ENCODE assay signal across 15 mouse cellular contexts in genomic region chr2:163404037-163404815, GRCm38 (mm10). TPM values are rescaled to one million over a fixed set of nuclear protein-coding genes. Genes with fewer than 3 reads are reported as not detected.
DNase-seq lines count a peak whose midpoint lies in the region; ATAC-seq lines count a peak whose summit lies in the region.
"Had no signal": no experiment of that assay in that cellular context is flagged by ENCODE, and none has a peak within 500 bp of the region (broad histone marks: within the 10 kb centered on the region; RNA-seq: fewer than 3 reads in every experiment).

No protein-coding gene starts in this region.

- DNase-seq in heart, adult 11 months, result peak; percentile 34
- DNase-seq in heart, adult 9 months (ENCODE audit: low spot score in 2 of 2), result no peak
- DNase-seq in ovary, adult 18-20 months (ENCODE audit: low spot score), result peak; percentile 58
- DNase-seq in ovary, postnatal 14 days (ENCODE audit: low spot score), result no peak
- DNase-seq in kidney, postnatal 14 days, result peak; percentile 40
- DNase-seq in cerebellum, postnatal 36 days, result no peak
- DNase-seq in embryo, embryonic 11 days, result no peak
- DNase-seq: cerebellum, adult 2 months; gastrocnemius, postnatal 36 days; lung, postnatal 4 days; retina, postnatal 1 day; thymus, postnatal 4 days had no signal

- no peak for ATAC-seq in erythroid progenitor cell, adult 5-6 weeks (replicated peaks; ENCODE audit: low FRiP score, poor library complexity, severe bottlenecking)
- ATAC-seq: inflammation-experienced regulatory T-cells, adult 6 months had no signal

RNA-seq across cellular contexts. Expression of gene Jph2, which starts 6.4 kb away (rescaled TPM):
- total RNA-seq in erythroid progenitor cell, adult 5-6 weeks (2015; ENCODE audit: low replicate concordance), result not detected in 2 replicates
- total RNA-seq in erythroid progenitor cell, adult 5-6 weeks (2017; ENCODE audit: low replicate concordance), result not detected in 2 replicates
- total RNA-seq: hematopoietic stem cell, adult 5-6 weeks had no signal

RNA-seq across cellular contexts. Expression of gene Oser1, which starts 20.3 kb away (rescaled TPM):
- total RNA-seq in erythroid progenitor cell, adult 5-6 weeks (2015; ENCODE audit: low replicate concordance), result 46.1 and 53.7 TPM in 2 replicates
- total RNA-seq in erythroid progenitor cell, adult 5-6 weeks (2017; ENCODE audit: low replicate concordance), result 18.8 and 32.0 TPM in 2 replicates

RNA-seq across cellular contexts. Expression of gene Gdap1l1, which starts 34.0 kb away (rescaled TPM):
- total RNA-seq in erythroid progenitor cell, adult 5-6 weeks (2015; ENCODE audit: low replicate concordance), result not detected in 2 replicates
- total RNA-seq in erythroid progenitor cell, adult 5-6 weeks (2017; ENCODE audit: low replicate concordance), result not detected in 2 replicates
- total RNA-seq: gastrocnemius, postnatal 36 days had no signal

Comparison
In these comparisons a context has a peak if more than half of its experiments do, and no peak if none do; other contexts are left out.
1. DNase-seq: peak in heart, adult 11 months (single experiment), ovary, adult 18-20 months (single experiment) and kidney, postnatal 14 days (single experiment); none in heart, adult 9 months (0 of 2), ovary, postnatal 14 days (single experiment), cerebellum, postnatal 36 days (0 of 2) and embryo, embryonic 11 days (single experiment).